Mouse (Mus musculus): ENCODE results near the gene Myod1.

The Myod1 gene

GRCm38 (mm10) chr7:46415818-46416425, 39.6 kb downstream of the Myod1 start:
- no peak for DNase-seq (ENCODE audit: low read depth, low spot score)

DNA sequence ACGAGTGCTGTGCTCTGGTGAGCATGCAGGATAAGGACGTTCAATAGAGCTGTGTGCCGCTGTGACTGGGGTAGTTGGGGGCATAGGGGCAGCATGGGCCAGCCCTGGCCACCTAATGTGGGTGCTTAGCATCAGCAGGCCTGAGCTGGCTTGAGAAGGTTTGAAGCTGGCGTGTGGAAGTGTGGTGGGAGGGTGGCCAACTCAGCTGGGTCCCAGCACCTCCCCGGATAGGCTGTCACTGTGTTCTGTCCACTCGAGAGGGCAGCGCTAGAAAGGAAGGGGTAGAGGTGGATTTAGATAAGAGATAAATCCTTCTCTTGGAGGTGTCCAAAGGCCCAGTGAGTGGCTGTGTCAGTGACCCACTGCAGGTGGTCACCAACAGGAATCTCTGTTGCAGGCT, 41.2 kb downstream of the Myod1 start:
- no peak for DNase-seq (ENCODE audit: low read depth, low spot score)

DNA sequence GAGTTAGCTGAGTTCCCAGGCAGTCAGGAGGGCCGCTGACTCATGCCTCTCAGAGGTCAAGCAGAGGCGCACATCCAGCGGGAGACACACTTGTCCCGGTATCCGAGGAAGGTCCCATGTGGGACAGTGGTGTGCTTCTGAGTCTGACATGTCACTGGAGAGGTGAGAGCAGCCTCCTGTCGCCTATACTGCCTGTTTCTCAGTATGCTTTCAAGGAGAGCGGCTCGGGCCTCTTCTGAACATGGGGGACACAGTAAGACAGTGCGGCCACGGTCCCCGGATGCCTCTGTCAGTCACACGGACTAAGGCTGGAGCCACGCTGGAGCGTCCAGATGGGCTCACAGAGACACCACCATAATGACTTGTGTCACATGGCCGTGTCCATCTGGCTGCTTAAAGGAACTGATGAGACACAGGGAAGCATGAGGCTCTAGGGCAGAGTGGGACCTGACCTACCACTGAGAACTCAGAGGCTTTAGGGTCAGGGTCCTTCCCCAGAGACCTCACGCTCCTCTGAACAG, 41.9 kb downstream of the Myod1 start:
- DNase-seq (ENCODE audit: low read depth, low spot score), result no peak

DNA sequence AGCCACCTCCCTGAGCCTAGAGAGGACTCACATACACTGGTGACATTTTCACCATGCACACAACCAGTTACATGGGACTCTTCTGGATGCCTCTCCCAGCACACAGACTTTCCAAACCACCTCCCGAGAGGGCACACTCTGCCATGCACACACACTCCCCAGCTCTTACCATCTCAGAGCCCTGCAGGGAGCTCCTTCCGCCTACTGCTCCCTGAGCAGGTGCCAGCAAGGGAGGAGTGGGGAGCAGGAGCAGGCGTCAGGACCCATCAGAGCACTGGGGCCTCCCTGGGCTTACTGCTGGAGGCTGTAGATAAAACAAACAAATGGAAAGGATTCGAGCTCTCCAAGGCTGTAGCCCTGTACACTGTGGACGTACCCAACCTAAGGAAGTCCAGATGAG, 45.3 kb downstream of the Myod1 start:
- no peak for DNase-seq (ENCODE audit: low read depth, low spot score)

- DNase-seq (ENCODE audit: low read depth, low spot score), result no peak
Measured at GRCm38 (mm10) chr7:46422052-46422763, 45.9 kb downstream of the Myod1 start.

DNA sequence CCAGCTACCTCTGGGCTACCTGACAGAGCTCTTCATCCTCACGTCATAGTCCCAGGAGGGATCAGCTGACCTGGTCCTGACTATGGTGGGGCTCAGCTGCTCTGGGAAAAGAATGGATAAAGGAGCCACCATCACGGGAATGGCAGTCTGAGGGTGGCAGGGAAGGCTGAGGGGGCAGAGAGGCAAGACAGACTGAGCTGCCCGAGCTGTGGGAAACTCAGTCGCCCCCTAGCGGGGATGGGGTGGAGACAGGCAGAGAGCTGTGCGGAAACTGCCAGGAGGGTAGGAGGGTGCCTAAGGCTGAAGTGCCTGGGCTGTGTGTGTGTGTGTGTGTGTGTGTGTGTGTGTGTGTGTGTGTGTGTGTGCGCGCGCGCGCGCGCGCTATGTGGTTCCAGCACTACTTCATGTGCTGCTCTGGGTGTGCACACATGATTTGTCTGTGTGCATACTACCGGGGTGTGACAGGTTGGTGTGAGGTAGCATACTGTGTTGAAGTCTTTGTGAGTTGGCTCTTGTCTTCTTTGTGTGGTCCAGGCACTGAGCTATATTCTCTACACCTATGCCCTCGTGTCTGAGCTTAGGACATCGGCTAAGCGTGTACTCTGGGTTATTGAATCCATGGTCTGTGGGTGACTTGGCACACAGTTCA, 46.6 kb downstream of the Myod1 start:
- DNase-seq (ENCODE audit: low read depth, low spot score), result peak; percentile 82

DNA sequence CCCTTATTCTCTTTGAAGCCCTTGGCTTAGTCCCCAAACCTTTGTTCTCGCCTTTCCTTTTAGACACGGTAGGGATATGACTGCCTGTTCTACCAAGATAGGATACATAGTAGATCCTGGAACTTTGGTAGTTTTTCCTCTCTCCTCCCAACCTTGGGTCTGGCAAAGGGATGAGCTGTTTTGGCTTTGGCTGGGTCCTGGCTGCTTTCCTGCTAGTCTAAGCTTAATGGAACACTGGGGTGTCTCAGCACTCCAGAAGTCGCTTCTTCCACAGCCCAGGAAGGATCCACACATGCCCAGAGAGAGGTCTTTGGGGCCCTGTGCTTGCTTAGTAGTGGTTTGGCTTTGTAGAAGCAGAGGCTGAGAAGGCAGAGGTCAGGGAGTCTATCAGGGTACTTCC, 47.7 kb downstream of the Myod1 start:
- no peak for DNase-seq (ENCODE audit: low read depth, low spot score)

GRCm38 (mm10) chr7:46425012-46425411, 48.7 kb downstream of the Myod1 start:
- DNase-seq (ENCODE audit: low read depth, low spot score), result no peak
